Mouse (Mus musculus) megakaryocyte, embryonic 14.5 days (primary cell): ENCODE results near the gene Rtn4rl2.

ENCODE experiments used
- FLI1 ChIP-seq: IDR thresholded peaks from 2 replicates; pipeline ENCODE4 v1.6.1; 2012; ENCODE audit warnings: low read length, inconsistent platforms, mixed read lengths
- GATA1 ChIP-seq: IDR thresholded peaks from 3 replicates; pipeline ENCODE4 v1.6.1; 2012; ENCODE audit warnings: mixed read lengths, low read length, inconsistent platforms, borderline replicate concordance

- TF ChIP-seq GATA1 (no peak), FLI1 (no peak)
Observed at GRCm38 (mm10) chr2:84883530-84883929, 3.0 kb downstream of the Rtn4rl2 start.
